Mouse (Mus musculus) skeletal muscle tissue, adult 2 months (tissue): ENCODE results near the gene Esd.
A peak's percentile ranks its signal among the peaks of the same experiment; 100 is the strongest.

ENCODE experiments used
- DNase-seq: peaks from one replicate; pipeline ENCODE4 v3.0.0-alpha.2; 2012; ENCODE audit warnings: low read depth, low spot score

The Esd gene

DNA sequence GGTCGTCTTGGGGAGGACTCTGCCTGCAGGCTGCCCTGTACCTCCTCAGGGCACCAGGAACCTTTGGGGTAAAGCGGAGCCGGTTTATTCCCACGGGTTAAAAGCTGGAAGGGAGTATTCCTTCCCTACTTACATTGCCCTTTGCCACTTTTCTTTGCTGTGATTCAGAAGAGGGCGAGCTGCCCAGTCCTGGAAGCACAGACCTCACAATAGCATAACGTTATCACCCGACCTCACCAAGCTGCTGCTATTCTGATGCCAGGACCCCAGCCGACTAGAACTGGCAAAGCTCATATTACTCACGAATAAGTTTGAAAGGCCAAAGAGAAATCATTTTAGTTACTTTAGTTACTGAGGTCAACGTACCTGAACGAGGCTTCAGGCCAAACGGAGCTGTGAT is 62.8 kb downstream of the Esd start:
- DNase-seq: no peak

GRCm38 (mm10) chr14:74797386-74798062 is 65.4 kb downstream of the Esd start:
- peak; percentile 3 for DNase-seq

DNA sequence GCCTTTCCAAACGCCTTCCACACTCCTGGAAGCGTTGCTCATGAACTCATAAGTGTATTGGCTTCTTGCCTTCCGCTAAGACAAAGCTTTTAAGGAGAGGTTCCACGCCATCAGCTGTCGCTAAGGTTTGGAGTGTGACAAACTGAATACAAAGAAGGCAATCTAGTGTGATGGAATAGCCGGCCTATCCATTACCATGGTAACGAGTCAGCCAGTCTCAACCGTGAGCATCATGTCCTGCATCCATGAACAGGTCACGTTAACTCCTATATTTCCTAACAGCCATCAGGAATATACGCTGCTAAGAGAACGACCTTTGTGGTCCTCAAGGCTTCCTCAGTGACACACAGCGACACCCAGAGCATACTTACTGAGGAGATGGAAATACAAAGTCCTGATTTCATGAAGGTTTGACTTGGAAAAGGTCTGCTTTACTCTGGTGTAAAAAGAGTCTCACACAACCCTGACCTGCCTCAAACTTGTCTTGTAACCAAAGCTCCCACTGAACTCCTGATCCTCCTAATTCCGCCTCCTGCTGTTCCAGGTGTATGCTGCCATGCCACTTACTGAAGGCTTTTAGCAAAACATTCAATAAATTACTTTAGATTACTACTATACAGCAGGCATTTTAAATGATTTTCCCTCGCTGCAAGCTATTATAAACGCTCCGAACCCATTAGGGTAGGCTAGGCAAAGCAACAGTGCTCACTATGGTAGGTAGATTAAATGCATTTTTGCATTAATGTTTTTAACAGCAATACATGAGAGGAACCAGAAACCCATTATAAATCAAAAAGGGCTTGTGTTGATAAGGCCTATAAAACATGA is 66.2 kb downstream of the Esd start:
- DNase-seq: no peak
